In the genomic region with DNA sequence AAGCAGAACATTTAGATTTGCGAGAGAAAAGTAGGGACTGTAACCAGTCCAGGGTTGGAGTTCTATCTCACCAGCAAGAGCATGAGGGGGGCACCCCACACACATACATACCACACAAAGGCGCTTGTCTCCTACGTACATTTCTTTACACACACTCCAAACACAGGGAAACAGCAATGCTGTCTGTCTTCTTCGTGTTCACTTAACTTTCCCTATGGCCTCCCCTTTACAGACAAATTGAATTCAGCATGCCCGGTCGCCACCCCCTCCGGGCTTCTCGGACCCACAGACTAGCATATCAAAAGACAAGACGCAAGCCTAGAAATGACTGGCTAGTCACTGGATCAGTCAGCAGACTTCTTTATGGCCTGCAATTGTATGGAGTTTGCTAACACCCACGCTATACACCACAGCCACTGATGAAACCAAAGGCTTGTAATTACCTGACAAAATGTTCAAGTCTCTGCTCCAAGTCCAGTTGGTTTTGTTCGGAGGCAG, we compare ENCODE assay signal across 14 mouse cellular contexts. TPM values are rescaled to one million over a fixed set of nuclear protein-coding genes. Genes with fewer than 3 reads are reported as not detected.
A peak's percentile ranks its signal among the peaks of the same experiment; 100 is the strongest.
DNase-seq lines count a peak whose midpoint lies in the region; ATAC-seq and TF ChIP-seq lines count a peak whose summit lies in the region.
"Had no signal": no experiment of that assay in that cellular context is flagged by ENCODE, and none has a peak within 500 bp of the region (broad histone marks: within the 10 kb centered on the region; RNA-seq: fewer than 3 reads in every experiment).

No protein-coding gene starts in this region.

- H3K36me3 ChIP-seq in heart, adult 2 months (ENCODE audit: control insufficient read depth, insufficient read depth, low read length): no peaks in the 10 kb centered on the region
- H3K36me3 ChIP-seq in liver, embryonic 12.5 days: no peaks in the 10 kb centered on the region
- H3K36me3 ChIP-seq in intestine, embryonic 14.5 days (ENCODE audit: control insufficient read depth, insufficient read depth, low read length): 0 out of 2 replicates have a peak, but pooled peaks cover 9% of the 10 kb centered on the region
- H3K36me3 ChIP-seq in small intestine, adult 2 months (ENCODE audit: control insufficient read depth, insufficient read depth, low read length): no peaks in the 10 kb centered on the region
- H3K36me3 ChIP-seq in midbrain, embryonic 15.5 days (replicated peaks): no peaks in the 10 kb centered on the region
- H3K36me3 ChIP-seq: forebrain, embryonic 12.5 days had no signal

- peak overlapping the region; percentile 12; the same call in 1 of the 2 replicates for H3K27ac ChIP-seq in heart, adult 2 months
- H3K27ac ChIP-seq in liver, embryonic 12.5 days: no peak overlapping the region
- H3K27ac ChIP-seq in intestine, embryonic 14.5 days (ENCODE audit: low read depth): peak overlapping the region; percentile 97
- H3K27ac ChIP-seq in small intestine, adult 2 months (ENCODE audit: insufficient read depth, low read depth, low read length): peak overlapping the region; percentile 46; the same call in 1 of the 2 replicates
- H3K27ac ChIP-seq in midbrain, embryonic 15.5 days: no peak overlapping the region
- H3K27ac ChIP-seq: forebrain, embryonic 12.5 days had no signal

- TF ChIP-seq EP300 in heart, adult 2 months (IDR thresholded peaks at IDR 0.05; ENCODE audit: insufficient read depth, low read depth, low read length): no peak

- H3K27me3 ChIP-seq in heart, adult 2 months (ENCODE audit: control insufficient read depth, insufficient read depth, low read length): peaks cover 15% of the 10 kb centered on the region
- peaks cover 100% of the 10 kb centered on the region for H3K27me3 ChIP-seq in liver, embryonic 12.5 days (replicated peaks)
- H3K27me3 ChIP-seq in intestine, embryonic 14.5 days (replicated peaks; ENCODE audit: control insufficient read depth, insufficient read depth, low read length): no peaks in the 10 kb centered on the region
- peaks cover 28% of the 10 kb centered on the region for H3K27me3 ChIP-seq in small intestine, adult 2 months (ENCODE audit: control insufficient read depth, insufficient read depth, low read length)
- H3K27me3 ChIP-seq in midbrain, embryonic 15.5 days (replicated peaks): peaks cover 95% of the 10 kb centered on the region

- intact Hi-C loops in heart, adult 2 months (cut with DNase I): no loop called here

- peak overlapping the region; percentile 16; the same call in 1 of the 2 replicates for H3K4me3 ChIP-seq in heart, adult 2 months
- H3K4me3 ChIP-seq in liver, embryonic 12.5 days: peak overlapping the region; percentile 26; the same call in 1 of the 2 replicates
- peak overlapping the region; percentile 61 for H3K4me3 ChIP-seq in intestine, embryonic 14.5 days (ENCODE audit: low read depth, low read length)
- H3K4me3 ChIP-seq in small intestine, adult 2 months (ENCODE audit: low read depth, low read length): peak overlapping the region; percentile 32; the same call in 1 of the 2 replicates
- H3K4me3 ChIP-seq in midbrain, embryonic 15.5 days: no peak overlapping the region
- H3K4me3 ChIP-seq: forebrain, embryonic 12.5 days; myocyte had no signal

- no peak for DNase-seq in heart, adult 2 months
- DNase-seq in heart, adult 9 months (ENCODE audit: low spot score in 2 of 2): no peak
- no peak for DNase-seq in liver
- DNase-seq in intestine, embryonic 14.5 days (ENCODE audit: low spot score): no peak
- no peak for DNase-seq in left cerebral cortex, adult 9 months (ENCODE audit: low spot score in 2 of 2)
- DNase-seq: cerebellum, postnatal 36 days; layer of hippocampus, postnatal 36 days had no signal

- H3K9me3 ChIP-seq in liver, embryonic 12.5 days (replicated peaks): no peaks in the 10 kb centered on the region
- H3K9me3 ChIP-seq in intestine, embryonic 14.5 days (ENCODE audit: control insufficient read depth, low read length): no peaks in the 10 kb centered on the region
- H3K9me3 ChIP-seq in midbrain, embryonic 15.5 days: no peaks in the 10 kb centered on the region
- H3K9me3 ChIP-seq: forebrain, embryonic 12.5 days had no signal

- H3K4me1 ChIP-seq in heart, adult 2 months (ENCODE audit: control insufficient read depth, insufficient read depth, low read length): no peaks in the 10 kb centered on the region
- peaks cover 13% of the 10 kb centered on the region; the same call in 1 of the 2 replicates for H3K4me1 ChIP-seq in liver, embryonic 12.5 days
- H3K4me1 ChIP-seq in intestine, embryonic 14.5 days (replicated peaks; ENCODE audit: control insufficient read depth, insufficient read depth, low read length): peaks cover 45% of the 10 kb centered on the region
- peaks cover 12% of the 10 kb centered on the region for H3K4me1 ChIP-seq in small intestine, adult 2 months (ENCODE audit: control insufficient read depth, insufficient read depth, insufficient read length, low read length)
- no peaks in the 10 kb centered on the region for H3K4me1 ChIP-seq in midbrain, embryonic 15.5 days

- no peaks in the 10 kb centered on the region for H3K79me2 ChIP-seq in heart, adult 2 months (replicated peaks; ENCODE audit: control insufficient read depth, insufficient read depth, low read length)

- H3K9ac ChIP-seq in heart, adult 2 months (ENCODE audit: low read depth, low read length): no peak overlapping the region
- no peak overlapping the region for H3K9ac ChIP-seq in liver, embryonic 12.5 days
- H3K9ac ChIP-seq in intestine, embryonic 14.5 days (ENCODE audit: low read length): peak overlapping the region; percentile 85
- no peak overlapping the region for H3K9ac ChIP-seq in midbrain, embryonic 15.5 days
- H3K9ac ChIP-seq: forebrain, embryonic 12.5 days had no signal

- no peak for TF ChIP-seq CTCF in heart, adult 2 months (IDR thresholded peaks at IDR 0.05)
- no peak for TF ChIP-seq CTCF in small intestine, adult 2 months (IDR thresholded peaks at IDR 0.05; ENCODE audit: extremely low read depth, insufficient read length, insufficient replicate concordance, low read depth, low read length)

- 16% methylated on average over 11 of the region's 11 CpGs for WGBS in heart, adult 2 months
- 9% methylated on average over 11 of the region's 11 CpGs for WGBS in liver, embryonic 12.5 days (ENCODE audit: insufficient replicate concordance)
- WGBS in intestine, embryonic 14.5 days: 28% methylated on average over 11 of the region's 11 CpGs
- 80% methylated on average over 11 of the region's 11 CpGs for WGBS in small intestine, adult 2 months
- 3% methylated on average over 11 of the region's 11 CpGs for WGBS in midbrain, embryonic 15.5 days

- ATAC-seq in liver, embryonic 12.5 days: no peak
- no peak for ATAC-seq in intestine, embryonic 14.5 days (replicated peaks; ENCODE audit: low FRiP score, low TSS enrichment, low read depth)
- ATAC-seq in midbrain, embryonic 15.5 days (replicated peaks): no peak

- no peak for TF ChIP-seq POLR2A in heart, adult 2 months (IDR thresholded peaks at IDR 0.05; ENCODE audit: insufficient read depth, low read depth, low read length)
- no peak for TF ChIP-seq POLR2A in small intestine, adult 2 months (IDR thresholded peaks at IDR 0.05; ENCODE audit: low read depth, low read length)

- peak overlapping the region; percentile 43 for H3K4me2 ChIP-seq in liver, embryonic 12.5 days
- H3K4me2 ChIP-seq in intestine, embryonic 14.5 days (ENCODE audit: low read length): peak overlapping the region; percentile 70
- H3K4me2 ChIP-seq in midbrain, embryonic 15.5 days: no peak overlapping the region
- H3K4me2 ChIP-seq: forebrain, embryonic 12.5 days had no signal

RNA-seq across cellular contexts. Expression of gene 5730596B20Rik, which starts 3.0 kb away (rescaled TPM):
- not detected for total RNA-seq in heart, adult 2 months (2021)
- not detected in 2 replicates for polyA plus RNA-seq in heart, adult 2 months (2012; rRNA removed)
- 0.29 TPM in 2 replicates for polyA plus RNA-seq in liver, embryonic 12.5 days (2016; fragmentation: Nextera tagmentation; extraction: Ambion mirVana)
- polyA plus RNA-seq in intestine, embryonic 14.5 days (2014; fragmentation: Nextera tagmentation; extraction: Ambion mirVana): 2.5 and 2.8 TPM in 2 replicates
- 0.10 TPM in 1 of 2 replicates, not detected in the other for polyA plus RNA-seq in small intestine, adult 2 months (2012; rRNA removed)
- polyA plus RNA-seq in midbrain, embryonic 15.5 days (2015; fragmentation: Nextera tagmentation; extraction: Ambion mirVana): not detected in 2 replicates
- total RNA-seq: layer of hippocampus, postnatal 36 days; megakaryocyte, adult 5-6 weeks had no signal
- polyA plus RNA-seq: forebrain, embryonic 12.5 days; testis, adult 2 months had no signal

RNA-seq across cellular contexts. Expression of gene Hoxa4, which starts 11.3 kb away (rescaled TPM):
- total RNA-seq in heart, adult 2 months (2021): under 1 TPM; 0.14 to 0.34 TPM
- 0.76 and 0.84 TPM in 2 replicates for polyA plus RNA-seq in heart, adult 2 months (2012; rRNA removed)
- 0.79 and 0.92 TPM in 2 replicates for polyA plus RNA-seq in liver, embryonic 12.5 days (2016; fragmentation: Nextera tagmentation; extraction: Ambion mirVana)
- polyA plus RNA-seq in intestine, embryonic 14.5 days (2014; fragmentation: Nextera tagmentation; extraction: Ambion mirVana): 7.5 and 7.7 TPM in 2 replicates
- polyA plus RNA-seq in small intestine, adult 2 months (2012; rRNA removed): 2.3 and 2.4 TPM in 2 replicates
- polyA plus RNA-seq in midbrain, embryonic 15.5 days (2015; fragmentation: Nextera tagmentation; extraction: Ambion mirVana): not detected in 2 replicates
- total RNA-seq: layer of hippocampus, postnatal 36 days had no signal
- polyA plus RNA-seq: forebrain, embryonic 12.5 days had no signal

RNA-seq across cellular contexts. Expression of gene Hoxa2, which starts 15.6 kb away (rescaled TPM):
- total RNA-seq in heart, adult 2 months (2021): under 1 TPM; 0.11 to 0.21 TPM
- 0.84 TPM in 1 of 2 replicates, not detected in the other for polyA plus RNA-seq in heart, adult 2 months (2012; rRNA removed)
- 1.4 TPM in 2 replicates for polyA plus RNA-seq in liver, embryonic 12.5 days (2016; fragmentation: Nextera tagmentation; extraction: Ambion mirVana)
- polyA plus RNA-seq in intestine, embryonic 14.5 days (2014; fragmentation: Nextera tagmentation; extraction: Ambion mirVana): 10.1 and 10.8 TPM in 2 replicates
- 0.83 and 1.0 TPM in 2 replicates for polyA plus RNA-seq in small intestine, adult 2 months (2012; rRNA removed)
- polyA plus RNA-seq in midbrain, embryonic 15.5 days (2015; fragmentation: Nextera tagmentation; extraction: Ambion mirVana): 0.19 and 0.25 TPM in 2 replicates
- total RNA-seq: layer of hippocampus, postnatal 36 days; megakaryocyte, adult 5-6 weeks had no signal
- polyA plus RNA-seq: forebrain, embryonic 12.5 days had no signal

RNA-seq across cellular contexts. Expression of gene Hoxa1, which starts 22.1 kb away (rescaled TPM):
- total RNA-seq in heart, adult 2 months (2021): under 1 TPM in 1 of 2 experiments, not detected in 1; 0.20 TPM
- 0.32 and 0.43 TPM in 2 replicates for polyA plus RNA-seq in heart, adult 2 months (2012; rRNA removed)
- 1.0 and 1.1 TPM in 2 replicates for polyA plus RNA-seq in liver, embryonic 12.5 days (2016; fragmentation: Nextera tagmentation; extraction: Ambion mirVana)
- 1.2 and 1.4 TPM in 2 replicates for polyA plus RNA-seq in intestine, embryonic 14.5 days (2014; fragmentation: Nextera tagmentation; extraction: Ambion mirVana)
- polyA plus RNA-seq in small intestine, adult 2 months (2012; rRNA removed): 0.11 and 0.28 TPM in 2 replicates
- 0.14 TPM in 1 of 2 replicates, not detected in the other for polyA plus RNA-seq in midbrain, embryonic 15.5 days (2015; fragmentation: Nextera tagmentation; extraction: Ambion mirVana)
- total RNA-seq: layer of hippocampus, postnatal 36 days; megakaryocyte, adult 5-6 weeks had no signal

RNA-seq across cellular contexts. Expression of gene Hoxa5, which starts 24.1 kb away (rescaled TPM):
- total RNA-seq in heart, adult 2 months (2021): under 1 TPM; 0.26 to 0.45 TPM
- polyA plus RNA-seq in heart, adult 2 months (2012; rRNA removed): 0.94 and 0.96 TPM in 2 replicates
- polyA plus RNA-seq in liver, embryonic 12.5 days (2016; fragmentation: Nextera tagmentation; extraction: Ambion mirVana): 2.1 and 3.1 TPM in 2 replicates
- 30.1 and 34.1 TPM in 2 replicates for polyA plus RNA-seq in intestine, embryonic 14.5 days (2014; fragmentation: Nextera tagmentation; extraction: Ambion mirVana)
- 3.5 and 4.7 TPM in 2 replicates for polyA plus RNA-seq in small intestine, adult 2 months (2012; rRNA removed)
- polyA plus RNA-seq in midbrain, embryonic 15.5 days (2015; fragmentation: Nextera tagmentation; extraction: Ambion mirVana): 0.64 TPM in 1 of 2 replicates, not detected in the other
- total RNA-seq: layer of hippocampus, postnatal 36 days had no signal
- polyA plus RNA-seq: forebrain, embryonic 12.5 days had no signal

Comparison
In these comparisons a context has a peak if more than half of its experiments do, and no peak if none do; other contexts are left out.
1. H3K27ac ChIP-seq: peak in heart, adult 2 months (single experiment), intestine, embryonic 14.5 days (single experiment) and small intestine, adult 2 months (single experiment); none in liver, embryonic 12.5 days (single experiment) and midbrain, embryonic 15.5 days (single experiment).